Mouse (Mus musculus) MEL (cell line): ENCODE data around the gene Ak1. TPM values are rescaled to one million over a fixed set of nuclear protein-coding genes. Genes with fewer than 3 reads are reported as not detected.

Experiments
- DNase-seq: peaks from one replicate; pipeline ENCODE4 v3.0.0; 2011; ENCODE audit warnings: low read depth, low spot score
- H3K27ac ChIP-seq: 2 replicates; pipeline ENCODE4 v1.5.1; 2012; ENCODE audit warnings: low read depth, mild to moderate bottlenecking, control low read depth, low read length, moderate library complexity; ENCODE audit not compliant: control insufficient read depth
- H3K27me3 ChIP-seq, 2 experiments: fragments of 150-350 bp in 1 of 2; sonication (generic) in 1 of 2; 2 replicates each; pipeline ENCODE4 v1.6.1; 2012; ENCODE audit warnings: low read length in 2 of 2, mild to moderate bottlenecking in 2 of 2, improper control_type of control experiment in 1 of 2, moderate library complexity in 1 of 2; ENCODE audit not compliant: insufficient read depth in 2 of 2, control insufficient read depth in 1 of 2
- H3K36me3 ChIP-seq, 2 experiments: 2 replicates each; pipeline ENCODE4 v1.6.1; 2012 to 2014; ENCODE audit warnings: low read length in 2 of 2, improper control_type of control experiment in 1 of 2, inconsistent platforms in 1 of 2, mild to moderate bottlenecking in 1 of 2; ENCODE audit not compliant: insufficient read depth in 2 of 2, control insufficient read depth in 1 of 2
- H3K4me1 ChIP-seq, 2 experiments: fragments of 150-350 bp in 1 of 2; sonication (generic) in 1 of 2; 2 replicates each; pipeline ENCODE4 v1.6.1; 2012; ENCODE audit warnings: low read length in 2 of 2, improper control_type of control experiment in 1 of 2, mild to moderate bottlenecking in 1 of 2; ENCODE audit not compliant: insufficient read depth in 2 of 2, control insufficient read depth in 1 of 2
- H3K4me3 ChIP-seq, 2 experiments: fragments of 150-350 bp in 1 of 2; sonication (generic) in 1 of 2; 2 replicates each; pipeline ENCODE4 v1.5.1; 2012; ENCODE audit warnings: low read depth in 2 of 2, low read length in 2 of 2, mild to moderate bottlenecking in 2 of 2, moderate library complexity in 2 of 2, control low read depth in 1 of 2, improper control_type of control experiment in 1 of 2; ENCODE audit not compliant: control insufficient read depth in 1 of 2, insufficient read depth in 1 of 2
- H3K79me2 ChIP-seq: 2 replicates; pipeline ENCODE4 v1.6.1; 2012; ENCODE audit warnings: mild to moderate bottlenecking, low read length, moderate library complexity; ENCODE audit not compliant: control insufficient read depth, poor library complexity, insufficient read depth
- H3K9ac ChIP-seq: 2 replicates; pipeline ENCODE4 v1.6.1; 2012; ENCODE audit warnings: low read depth, mild to moderate bottlenecking, control low read depth, low read length, moderate library complexity; ENCODE audit not compliant: control insufficient read depth, poor library complexity, severe bottlenecking
- H3K9me3 ChIP-seq: fragments of 150-350 bp; sonication (generic); replicated peaks from 2 replicates; pipeline ENCODE4 v1.6.1; 2012; ENCODE audit warnings: mild to moderate bottlenecking, low read length, improper control_type of control experiment, moderate library complexity; ENCODE audit not compliant: insufficient read depth
- CHD1 ChIP-seq: IDR thresholded peaks from 2 replicates; pipeline ENCODE4 v1.6.1; 2012; ENCODE audit warnings: low read depth, mild to moderate bottlenecking, inconsistent platforms, low read length, improper control_type of control experiment
- CHD2 ChIP-seq: IDR thresholded peaks from 2 replicates; pipeline ENCODE4 v1.6.1; 2011; ENCODE audit warnings: low read length, improper control_type of control experiment
- CTCF ChIP-seq, 3 experiments: IDR thresholded peaks in 2 of 3; conservative IDR thresholded peaks in 1 of 3; 2 replicates each; pipeline ENCODE4 v1.5.1; 2011 to 2012; ENCODE audit warnings: low read length in 3 of 3, low read depth in 2 of 3, mild to moderate bottlenecking in 2 of 3, improper control_type of control experiment in 1 of 3, inconsistent platforms in 1 of 3, mixed read lengths in 1 of 3, moderate library complexity in 1 of 3; ENCODE audit not compliant: control insufficient read depth in 1 of 3, insufficient read depth in 1 of 3, poor library complexity in 1 of 3, severe bottlenecking in 1 of 3
- E2F4 ChIP-seq: IDR thresholded peaks from 2 replicates; pipeline ENCODE4 v1.6.1; 2011; ENCODE audit warnings: low read depth, low read length, improper control_type of control experiment, borderline replicate concordance
- EP300 ChIP-seq, 2 experiments: IDR thresholded peaks; 2 replicates each; pipeline ENCODE4 v1.6.1; 2011; ENCODE audit warnings: improper control_type of control experiment in 2 of 2, low read length in 2 of 2, low read depth in 1 of 2, mild to moderate bottlenecking in 1 of 2
- ETS1 ChIP-seq: IDR thresholded peaks from 2 replicates; pipeline ENCODE4 v1.6.1; 2012; ENCODE audit warnings: low read depth, mild to moderate bottlenecking, inconsistent platforms, low read length, improper control_type of control experiment, moderate library complexity
- HCFC1 ChIP-seq: IDR thresholded peaks from 2 replicates; pipeline ENCODE4 v1.6.1; 2012; ENCODE audit warnings: low read depth, mild to moderate bottlenecking, inconsistent platforms, low read length, improper control_type of control experiment, moderate library complexity
- JUND ChIP-seq: IDR thresholded peaks from 2 replicates; pipeline ENCODE4 v1.6.1; 2011; ENCODE audit warnings: low read depth, mild to moderate bottlenecking, improper control_type of control experiment, low read length
- KAT2A ChIP-seq: conservative IDR thresholded peaks from 2 replicates; pipeline ENCODE4 v1.6.1; 2012; ENCODE audit warnings: low read depth, low read length, improper control_type of control experiment, inconsistent platforms
- MAX ChIP-seq: IDR thresholded peaks from 2 replicates; pipeline ENCODE4 v1.6.1; 2011; ENCODE audit warnings: low read length, improper control_type of control experiment
- MAZ ChIP-seq: IDR thresholded peaks from 2 replicates; pipeline ENCODE4 v1.6.1; 2012; ENCODE audit warnings: low read depth, mild to moderate bottlenecking, inconsistent platforms, low read length, improper control_type of control experiment
- MEF2A ChIP-seq: IDR thresholded peaks from 2 replicates; pipeline ENCODE4 v1.6.1; 2014; ENCODE audit warnings: low read depth, mild to moderate bottlenecking, inconsistent platforms, low read length, improper control_type of control experiment; ENCODE audit not compliant: poor library complexity, insufficient replicate concordance, severe bottlenecking; ENCODE audit errors: extremely low read depth
- MXI1 ChIP-seq: IDR thresholded peaks from 2 replicates; pipeline ENCODE4 v1.6.1; 2011; ENCODE audit warnings: mild to moderate bottlenecking, low read depth, low read length, improper control_type of control experiment
- MYB ChIP-seq: IDR thresholded peaks from 2 replicates; pipeline ENCODE4 v1.6.1; 2011; ENCODE audit warnings: mild to moderate bottlenecking, low read depth, low read length, improper control_type of control experiment
- NELFE ChIP-seq: IDR thresholded peaks from 2 replicates; pipeline ENCODE4 v1.6.1; 2011; ENCODE audit warnings: low read depth, low read length, improper control_type of control experiment
- POLR2A ChIP-seq, 2 experiments: IDR thresholded peaks; 2 replicates each; pipeline ENCODE4 v1.6.1; 2011 to 2012; ENCODE audit warnings: low read length in 2 of 2, mild to moderate bottlenecking in 2 of 2, control low read depth in 1 of 2, improper control_type of control experiment in 1 of 2, low read depth in 1 of 2, moderate library complexity in 1 of 2; ENCODE audit not compliant: control insufficient read depth in 1 of 2, insufficient read depth in 1 of 2, poor library complexity in 1 of 2
- POLR2AphosphoS2 ChIP-seq: IDR thresholded peaks from 2 replicates; pipeline ENCODE4 v1.6.1; 2011; ENCODE audit warnings: low read length, improper control_type of control experiment
- RAD21 ChIP-seq: IDR thresholded peaks from 2 replicates; pipeline ENCODE4 v1.6.1; 2011; ENCODE audit warnings: mild to moderate bottlenecking, low read depth, low read length, improper control_type of control experiment
- TAL1 ChIP-seq: IDR thresholded peaks from 2 replicates; pipeline ENCODE4 v1.6.1; 2012; ENCODE audit warnings: mild to moderate bottlenecking, inconsistent platforms, low read length, moderate library complexity, mixed read lengths
- TBP ChIP-seq: IDR thresholded peaks from 2 replicates; pipeline ENCODE4 v1.8.0; 2011; ENCODE audit warnings: low read depth, low read length, improper control_type of control experiment
- USF1 ChIP-seq: IDR thresholded peaks from 2 replicates; pipeline ENCODE4 v1.6.1; 2014; ENCODE audit warnings: low read depth, mild to moderate bottlenecking, inconsistent platforms, low read length, improper control_type of control experiment, moderate library complexity
- USF2 ChIP-seq, 2 experiments: IDR thresholded peaks; 2 replicates each; pipeline ENCODE4 v1.6.1; 2011 to 2012; ENCODE audit warnings: improper control_type of control experiment in 2 of 2, low read length in 2 of 2, borderline replicate concordance in 1 of 2, inconsistent platforms in 1 of 2, low read depth in 1 of 2, mild to moderate bottlenecking in 1 of 2; ENCODE audit not compliant: insufficient read depth in 1 of 2
- ZC3H11A ChIP-seq: IDR thresholded peaks from 2 replicates; pipeline ENCODE4 v1.6.1; 2012; ENCODE audit warnings: low read depth, mild to moderate bottlenecking, inconsistent platforms, low read length, improper control_type of control experiment
- ZMIZ1 ChIP-seq: IDR thresholded peaks from 2 replicates; pipeline ENCODE4 v1.6.1; 2012; ENCODE audit warnings: low read depth, mild to moderate bottlenecking, inconsistent platforms, low read length, improper control_type of control experiment, moderate library complexity
- polyA plus RNA-seq, 2 experiments: library from polyadenylated mRNA; stranded (reverse) in 1 of 2; unstranded in 1 of 2; fragments of >175 nt in 1 of 2; fragments of >200 nt in 1 of 2; gene quantifications; 2 replicates each; pipeline versions ENCODE4 v1.2.1 to v1.2.4; 2012; ENCODE audit warnings: low replicate concordance in 2 of 2, low read depth in 1 of 2; ENCODE audit not compliant: insufficient read length in 2 of 2, insufficient read depth in 1 of 2, missing spikeins in 1 of 2
- total RNA-seq: library from RNA; depleted of rRNA; stranded (reverse); fragments of 300-350 nt; gene quantifications from 2 replicates; pipeline ENCODE4 v1.2.3, GENCODE M21; 2012

Gene Ak1
- total and polyA plus RNA-seq, 3 experiments, result 0.12 to 0.13 TPM; not detected in 1

GRCm38 (mm10) chr2:32645647-32646046, 24.1 kb downstream of the Ak1 start:
- no peaks in the 10 kb centered on the region for H3K27me3 ChIP-seq
- H3K36me3 ChIP-seq, result no peaks in the 10 kb centered on the region
- no peak overlapping the region for H3K27ac ChIP-seq
- 0 out of 4 replicates have a peak, but pooled peaks cover 0 to 4% of the 10 kb centered on the region in 2 experiments for H3K4me1 ChIP-seq
- DNase-seq, result no peak
- H3K4me3 ChIP-seq, result no peak overlapping the region
- TF ChIP-seq MXI1 (no peak), ZC3H11A (no peak), POLR2A (IDR thresholded peaks at IDR 0.05; ENCODE audit: control insufficient read depth in 1 of 2, insufficient read depth in 1 of 2, low read depth in 1 of 2, low read length in 2 of 2, poor library complexity in 1 of 2) (no peak), KAT2A (no peak), ZMIZ1 (no peak), MYB (no peak), RAD21 (no peak), CHD1 (no peak), TAL1 (no peak), JUND (no peak), CHD2 (no peak), ETS1 (no peak), MEF2A (no peak), USF1 (no peak), HCFC1 (no peak), MAZ (no peak), USF2 (IDR thresholded peaks at IDR 0.05; ENCODE audit: borderline replicate concordance in 1 of 2, insufficient read depth in 1 of 2, low read depth in 1 of 2, low read length in 2 of 2) (no peak)
- H3K9ac ChIP-seq, result no peak overlapping the region
- H3K9me3 ChIP-seq, result no peaks in the 10 kb centered on the region
- no peaks in the 10 kb centered on the region for H3K79me2 ChIP-seq

DNA sequence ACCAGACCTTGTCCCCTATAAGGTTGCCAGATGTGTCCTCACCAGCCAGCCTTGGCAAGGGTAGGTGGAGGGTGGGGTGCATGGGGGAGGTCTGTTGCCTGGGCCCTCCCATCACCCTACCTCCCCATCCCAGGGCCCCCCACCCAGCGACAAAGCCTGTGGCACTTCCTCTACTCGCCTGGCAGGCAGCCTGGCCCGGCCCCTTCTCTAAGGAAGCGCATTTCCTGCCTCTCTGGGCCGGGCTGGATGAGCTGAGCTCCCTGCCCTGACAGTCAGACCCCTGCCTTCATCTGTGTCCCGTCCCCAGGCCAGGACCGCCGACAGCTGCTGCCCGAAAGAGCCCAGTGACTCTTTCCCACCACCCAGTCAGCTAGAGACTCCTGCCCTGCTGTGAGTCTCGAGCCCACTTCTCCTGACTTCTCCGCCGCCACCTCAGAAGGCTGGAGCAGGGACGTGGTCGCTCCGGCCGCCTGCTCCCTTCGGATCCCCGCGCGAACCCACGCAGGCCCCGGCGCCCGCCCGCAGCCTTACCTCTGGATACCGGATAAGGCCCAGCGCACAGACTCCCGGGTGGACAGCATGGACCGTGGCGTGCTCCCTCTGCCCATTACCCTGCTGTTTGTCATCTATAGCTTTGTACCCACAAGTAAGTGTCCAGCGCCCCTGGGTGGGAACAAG, 25.0 kb downstream of the Ak1 start, which contains the start of gene Eng:
TSS of gene Eng (plus strand) at position 217 of the 678 bp plus-strand sequence.
- Histone ChIP-seq H3K4me1 (0 out of 4 replicates have a peak, but pooled peaks cover 0 to 4% of the 10 kb centered on the region in 2 experiments), H3K27ac (no peak within 1 kb of the TSS), H3K9me3 (no peaks in the 10 kb centered on the region), H3K36me3 (no peaks in the 10 kb centered on the region), H3K79me2 (no peaks in the 10 kb centered on the region), H3K4me3 (no peak within 1 kb of the TSS), H3K27me3 (no peaks in the 10 kb centered on the region), H3K9ac (no peak within 1 kb of the TSS)
- TF ChIP-seq ZC3H11A, result no peak
- TF ChIP-seq E2F4, result no peak
- TF ChIP-seq POLR2A (IDR thresholded peaks at IDR 0.05; ENCODE audit: control insufficient read depth in 1 of 2, insufficient read depth in 1 of 2, low read depth in 1 of 2, low read length in 2 of 2, poor library complexity in 1 of 2), result no peak
- TF ChIP-seq NELFE, result no peak
- no peak for TF ChIP-seq TBP
- no peak for TF ChIP-seq MAX
- no peak for TF ChIP-seq MYB
- no peak for TF ChIP-seq EP300 (IDR thresholded peaks at IDR 0.05; ENCODE audit: low read depth in 1 of 2, low read length in 2 of 2)
- TF ChIP-seq ZMIZ1, result no peak
- no peak for TF ChIP-seq CTCF (IDR thresholded peaks at IDR 0.05 in 2 of 3, conservative IDR thresholded peaks at IDR 0.05 in 1 of 3; ENCODE audit: control insufficient read depth in 1 of 3, insufficient read depth in 1 of 3, low read depth in 2 of 3, low read length in 3 of 3, poor library complexity in 1 of 3, severe bottlenecking in 1 of 3)
- TF ChIP-seq TAL1, result no peak
- no peak for TF ChIP-seq POLR2AphosphoS2
- DNase-seq, result no peak
